Mouse (Mus musculus): ENCODE results near the gene Olfr339. TPM values are rescaled to one million over a fixed set of nuclear protein-coding genes. Genes with fewer than 3 reads are reported as not detected.
"Not testable (repeated sequence)": the region's sequence is repeated elsewhere in the genome, so short reads cannot be mapped to it uniquely, and the experiment has no call there.

The Olfr339 gene
- not detected for total RNA-seq (2021)
- long read RNA-seq, experiment 1: 0 reads
- long read RNA-seq, experiment 2: 0 reads

- no peak for DNase-seq (ENCODE audit: low spot score in 2 of 2)
Measured at GRCm38 (mm10) chr2:36418647-36419046, at the start of gene Olfr339. Olfr339 (plus strand) TSS chr2:36418947.

GRCm38 (mm10) chr2:36373219-36373618 is 45.5 kb upstream of the Olfr339 start, which contains the start of gene Olfr338:
Olfr338 (plus strand) TSS chr2:36373519.
- no peak for DNase-seq (ENCODE audit: low spot score in 2 of 2)

GRCm38 (mm10) chr2:36415174-36415573 is 3.6 kb upstream of the Olfr339 start:
- not testable (repeated sequence) for DNase-seq (ENCODE audit: low spot score in 2 of 2)

- DNase-seq (ENCODE audit: low spot score in 2 of 2): not testable (repeated sequence)
Measured at GRCm38 (mm10) chr2:36415591-36415990, 3.2 kb upstream of the Olfr339 start.

GRCm38 (mm10) chr2:36452287-36452686 is 33.5 kb downstream of the Olfr339 start, which contains the start of gene Olfr340:
Olfr340 (plus strand) TSS chr2:36452587.
- no peak for DNase-seq (ENCODE audit: low spot score in 2 of 2)

GRCm38 (mm10) chr2:36473634-36474033 is 54.9 kb downstream of the Olfr339 start:
- no peak for DNase-seq (ENCODE audit: low spot score in 2 of 2)

Other genes with a start within 250 kb of the Olfr339 start
- 10 to 100 TPM; 11.0 to 13.5 TPM for gene Ptgs1, start 188.5 kb upstream of the Olfr339 start, total RNA-seq (2021)
- not detected for gene Olfr338, start 45.4 kb upstream of the Olfr339 start, total RNA-seq (2021)
- not detected for gene Olfr340, start 33.6 kb downstream of the Olfr339 start, total RNA-seq (2021)
- not detected for gene Olfr341, start 63.5 kb downstream of the Olfr339 start, total RNA-seq (2021)
- not detected for gene Olfr342, start 106.1 kb downstream of the Olfr339 start, total RNA-seq (2021)
- not detected for gene Olfr344, start 147.7 kb downstream of the Olfr339 start, total RNA-seq (2021)
- gene Olfr345, start 221.1 kb downstream of the Olfr339 start, total RNA-seq (2021): not detected

Measured in adrenal gland, adult 18-20 months (tissue).